Mouse (Mus musculus) testis, adult 2 months (tissue): ENCODE data around the gene 1700017B05Rik.

ENCODE experiments used
- CTCF ChIP-seq: fragments of 200-500 bp; IDR thresholded peaks from 2 replicates; pipeline ENCODE4 v1.5.1; 2012; ENCODE audit warnings: low read depth, mild to moderate bottlenecking, inconsistent platforms, low read length, moderate library complexity; ENCODE audit not compliant: control insufficient read depth, insufficient read depth, insufficient replicate concordance
- POLR2A ChIP-seq: fragments of 200-500 bp; IDR thresholded peaks from 2 replicates; pipeline ENCODE4 v1.6.1; 2012; ENCODE audit warnings: low read depth, mild to moderate bottlenecking, inconsistent platforms, low read length, moderate library complexity; ENCODE audit not compliant: control insufficient read depth

- no peak for TF ChIP-seq CTCF
- TF ChIP-seq POLR2A, result no peak
These were observed 35.5 kb upstream of the 1700017B05Rik start for GRCm38 (mm10) chr9:57297938-57298337.
